Mouse (Mus musculus) bone marrow, adult 2 months (tissue): Measurements from ENCODE around the gene Mt2.

ENCODE experiments used
- CTCF ChIP-seq: fragments of 200-500 bp; IDR thresholded peaks from 2 replicates; pipeline ENCODE4 v1.5.1; 2011; ENCODE audit warnings: low read length, control low read depth; ENCODE audit not compliant: control insufficient read depth, insufficient read depth
- POLR2A ChIP-seq: fragments of 200-500 bp; IDR thresholded peaks from 2 replicates; pipeline ENCODE4 v1.6.1; 2011; ENCODE audit warnings: low read depth, mild to moderate bottlenecking, control low read depth, low read length, borderline replicate concordance; ENCODE audit not compliant: control insufficient read depth

DNA sequence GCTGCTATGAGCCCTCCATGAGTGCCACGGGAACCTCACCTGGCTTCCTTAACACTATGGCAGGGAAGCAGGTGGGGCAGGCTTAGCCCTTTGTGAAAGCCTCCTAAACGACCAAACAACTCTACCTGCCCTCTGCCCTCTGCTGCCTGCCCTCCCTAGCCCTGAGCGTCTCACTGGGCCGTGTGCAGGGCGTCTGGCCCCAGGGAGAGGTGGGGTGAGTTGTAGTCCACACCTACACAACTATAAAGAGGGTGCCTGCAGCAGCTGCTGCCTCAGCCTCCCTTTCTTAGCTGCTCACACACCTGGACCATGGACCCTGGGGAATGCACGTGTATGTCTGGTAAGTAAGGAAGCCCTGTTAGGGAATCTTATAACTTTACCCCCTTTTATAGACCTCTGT, 35.5 kb upstream of the Mt2 start, which contains the start of gene Mt4:
- no peak for TF ChIP-seq CTCF
- TF ChIP-seq POLR2A: no peak
